Mouse (Mus musculus): ENCODE results near the gene Krtap22-2. TPM values are rescaled to one million over a fixed set of nuclear protein-coding genes. Genes with fewer than 3 reads are reported as not detected.

Gene Krtap22-2
- not detected in 2 replicates for polyA plus RNA-seq (2015; fragmentation: Nextera tagmentation; extraction: Ambion mirVana)

DNA sequence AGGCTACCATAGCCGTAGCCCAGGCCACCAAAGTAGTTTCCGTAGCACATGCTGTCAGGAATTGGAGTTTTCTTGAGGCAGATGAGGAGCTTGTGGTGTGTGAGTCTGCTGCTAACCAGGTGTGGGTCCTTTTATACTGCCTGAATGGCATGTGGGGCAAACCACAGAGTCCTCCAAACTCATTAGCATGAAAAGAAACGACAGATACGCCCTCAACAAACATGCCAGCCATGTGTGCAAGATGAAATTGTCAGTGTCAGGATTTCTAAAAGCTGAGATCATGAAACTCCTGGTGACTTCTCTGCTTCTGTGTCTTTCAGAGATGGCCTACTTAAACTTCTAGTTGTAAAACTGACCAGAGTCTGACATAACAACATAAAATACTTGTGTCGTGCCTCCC lies at the start of gene Krtap22-2:
TSS of gene Krtap22-2 (minus strand) at position 101 of the 400 bp plus-strand sequence.

DNA sequence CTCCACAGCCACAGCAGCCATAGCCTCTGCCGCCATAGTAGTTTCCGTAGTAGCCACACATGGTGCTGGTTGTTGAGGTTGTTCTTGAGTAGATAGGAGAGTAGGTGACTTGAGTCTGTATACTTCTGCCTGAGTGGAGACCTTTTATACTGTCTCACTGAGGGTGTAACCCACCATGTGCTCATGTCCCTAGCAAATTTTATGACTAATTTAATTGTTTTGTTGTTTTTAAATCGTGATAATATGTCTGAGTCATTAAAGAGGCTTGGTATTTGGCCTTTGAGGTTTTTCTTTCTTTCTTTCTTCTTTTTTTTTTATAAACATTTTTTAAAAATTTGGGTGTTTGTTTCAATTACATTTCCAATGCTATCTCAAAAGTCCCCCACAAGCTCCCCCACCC lies 37.2 kb upstream of the Krtap22-2 start, which contains the start of gene Krtap6-5:
TSS of gene Krtap6-5 (minus strand) at position 101 of the 400 bp plus-strand sequence.

DNA sequence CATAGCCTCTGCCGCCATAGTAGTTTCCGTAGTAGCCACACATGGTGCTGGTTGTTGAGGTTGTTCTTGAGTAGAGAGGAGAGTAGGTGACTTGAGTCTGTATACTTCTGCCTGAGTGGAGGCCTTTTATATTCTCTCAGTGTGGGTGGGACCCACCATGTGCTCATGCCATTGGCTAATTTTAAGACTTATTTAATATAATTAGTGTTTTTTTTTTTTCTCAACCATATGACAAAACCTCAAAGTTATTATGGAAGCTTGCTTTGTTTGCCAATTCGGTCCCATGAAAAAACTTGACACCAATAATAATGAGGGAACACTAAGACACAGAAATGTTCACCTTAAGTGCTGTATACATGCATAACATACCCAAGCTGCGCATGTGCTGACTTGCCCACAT lies 30.8 kb upstream of the Krtap22-2 start, which contains the start of gene Gm10228:
TSS of gene Gm10228 (minus strand) at position 101 of the 400 bp plus-strand sequence.

DNA sequence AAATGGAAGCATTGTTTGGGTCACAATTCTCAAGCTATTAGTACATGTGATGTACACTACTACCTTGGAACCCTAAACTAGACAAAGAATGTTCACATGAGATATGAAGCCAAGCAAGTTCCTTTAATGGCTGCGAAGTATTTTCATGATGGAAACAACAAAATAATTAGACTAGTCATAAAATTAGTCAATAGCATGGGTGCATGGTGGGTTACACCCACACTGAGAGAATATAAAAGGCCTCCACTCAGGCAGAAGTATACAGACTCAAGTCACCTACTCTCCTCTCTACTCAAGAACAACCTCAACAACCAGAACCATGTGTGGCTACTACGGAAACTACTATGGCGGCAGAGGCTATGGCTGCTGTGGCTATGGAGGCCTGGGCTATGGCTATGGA lies 20.8 kb upstream of the Krtap22-2 start, which contains the start of gene Krtap6-1:
TSS of gene Krtap6-1 (plus strand) at position 301 of the 400 bp plus-strand sequence.

GRCm38 (mm10) chr16:89014984-89015383 lies 4.4 kb upstream of the Krtap22-2 start, which contains the start of gene Gm10229:
TSS of gene Gm10229 (plus strand) at chr16:89015284.

GRCm38 (mm10) chr16:88962773-88963172 lies 47.8 kb downstream of the Krtap22-2 start, which contains the start of gene Krtap16-3:
TSS of gene Krtap16-3 (minus strand) at chr16:88962873.

Other genes with a start within 250 kb of the Krtap22-2 start
- gene 2310057N15Rik, start 236.6 kb downstream of the Krtap22-2 start, polyA plus RNA-seq (2015; fragmentation: Nextera tagmentation; extraction: Ambion mirVana): not detected in 2 replicates
- not detected in 2 replicates for gene Gm5965, start 232.9 kb downstream of the Krtap22-2 start, polyA plus RNA-seq (2015; fragmentation: Nextera tagmentation; extraction: Ambion mirVana)
- gene Gm20741, start 198.5 kb downstream of the Krtap22-2 start, polyA plus RNA-seq (2015; fragmentation: Nextera tagmentation; extraction: Ambion mirVana): not detected in 2 replicates
- gene Krtap15, start 190.5 kb downstream of the Krtap22-2 start, polyA plus RNA-seq (2015; fragmentation: Nextera tagmentation; extraction: Ambion mirVana): not detected in 2 replicates
- gene Krtap14, start 184.6 kb downstream of the Krtap22-2 start, polyA plus RNA-seq (2015; fragmentation: Nextera tagmentation; extraction: Ambion mirVana): not detected in 2 replicates
- gene Krtap19-1, start 141.3 kb downstream of the Krtap22-2 start, polyA plus RNA-seq (2015; fragmentation: Nextera tagmentation; extraction: Ambion mirVana): not detected in 2 replicates
- gene Krtap19-2, start 136.5 kb downstream of the Krtap22-2 start, polyA plus RNA-seq (2015; fragmentation: Nextera tagmentation; extraction: Ambion mirVana): not detected in 2 replicates
- not detected in 2 replicates for gene Krtap19-3, start 132.7 kb downstream of the Krtap22-2 start, polyA plus RNA-seq (2015; fragmentation: Nextera tagmentation; extraction: Ambion mirVana)
- gene Krtap19-4, start 125.7 kb downstream of the Krtap22-2 start, polyA plus RNA-seq (2015; fragmentation: Nextera tagmentation; extraction: Ambion mirVana): not detected in 2 replicates
- gene Krtap19-5, start 114.3 kb downstream of the Krtap22-2 start, polyA plus RNA-seq (2015; fragmentation: Nextera tagmentation; extraction: Ambion mirVana): not detected in 2 replicates
- not detected in 2 replicates for gene Krtap19-9b, start 78.5 kb downstream of the Krtap22-2 start, polyA plus RNA-seq (2015; fragmentation: Nextera tagmentation; extraction: Ambion mirVana)
- gene Krtap16-3, start 47.9 kb downstream of the Krtap22-2 start, polyA plus RNA-seq (2015; fragmentation: Nextera tagmentation; extraction: Ambion mirVana): not detected in 2 replicates
- gene Gm10229, start 4.5 kb upstream of the Krtap22-2 start, polyA plus RNA-seq (2015; fragmentation: Nextera tagmentation; extraction: Ambion mirVana): not detected in 2 replicates
- gene Krtap6-1, start 20.9 kb upstream of the Krtap22-2 start, polyA plus RNA-seq (2015; fragmentation: Nextera tagmentation; extraction: Ambion mirVana): not detected in 2 replicates
- not detected in 2 replicates for gene Gm10228, start 30.7 kb upstream of the Krtap22-2 start, polyA plus RNA-seq (2015; fragmentation: Nextera tagmentation; extraction: Ambion mirVana)
- gene Krtap6-5, start 37.1 kb upstream of the Krtap22-2 start, polyA plus RNA-seq (2015; fragmentation: Nextera tagmentation; extraction: Ambion mirVana): not detected in 2 replicates
- gene 1110025L11Rik, start 53.2 kb upstream of the Krtap22-2 start, polyA plus RNA-seq (2015; fragmentation: Nextera tagmentation; extraction: Ambion mirVana): not detected in 2 replicates
- gene Krtap6-3, start 73.3 kb upstream of the Krtap22-2 start, polyA plus RNA-seq (2015; fragmentation: Nextera tagmentation; extraction: Ambion mirVana): not detected in 2 replicates
- not detected in 2 replicates for gene Gm6358, start 130.1 kb upstream of the Krtap22-2 start, polyA plus RNA-seq (2015; fragmentation: Nextera tagmentation; extraction: Ambion mirVana)
- not detected in 2 replicates for gene Gm10061, start 140.3 kb upstream of the Krtap22-2 start, polyA plus RNA-seq (2015; fragmentation: Nextera tagmentation; extraction: Ambion mirVana)
- gene Gm9789, start 147.2 kb upstream of the Krtap22-2 start, polyA plus RNA-seq (2015; fragmentation: Nextera tagmentation; extraction: Ambion mirVana): not detected in 2 replicates
- not detected in 2 replicates for gene Gm7735, start 158.7 kb upstream of the Krtap22-2 start, polyA plus RNA-seq (2015; fragmentation: Nextera tagmentation; extraction: Ambion mirVana)
- gene 1110057P08Rik, start 164.0 kb upstream of the Krtap22-2 start, polyA plus RNA-seq (2015; fragmentation: Nextera tagmentation; extraction: Ambion mirVana): not detected in 2 replicates
- not detected in 2 replicates for gene Krtap20-2, start 195.1 kb upstream of the Krtap22-2 start, polyA plus RNA-seq (2015; fragmentation: Nextera tagmentation; extraction: Ambion mirVana)

Data from skeletal muscle tissue, postnatal 0 days (tissue).